Mouse (Mus musculus): ENCODE measurements around the gene Tmem200b. TPM values are rescaled to one million over a fixed set of nuclear protein-coding genes. Genes with fewer than 3 reads are reported as not detected.

Tmem200b gene
- polyA plus RNA-seq, 1 experiment from 2014 or later = 3.3 TPM

- Histone ChIP-seq H3K4me2 (peak overlapping the region; percentile 69), H3K36me3 (ENCODE audit: control insufficient read depth, insufficient read depth, low read length) (no peaks in the 10 kb centered on the region), H3K4me3 (ENCODE audit: low read depth, low read length) (peak overlapping the region; percentile 31), H3K27me3 (ENCODE audit: control insufficient read depth, insufficient read depth, low read length) (peaks cover 25% of the 10 kb centered on the region), H3K9ac (ENCODE audit: low read depth, low read length) (peak overlapping the region; percentile 56), H3K27ac (ENCODE audit: low read depth, low read length) (peak overlapping the region; percentile 12; the same call in 1 of the 2 replicates), H3K9me3 (replicated peaks; ENCODE audit: control insufficient read depth, low read length) (no peaks in the 10 kb centered on the region), H3K4me1 (ENCODE audit: control insufficient read depth, insufficient read depth, low read length) (peaks cover 52% of the 10 kb centered on the region)
- 3% methylated on average over 31 of the region's 31 CpGs for WGBS (ENCODE audit: insufficient replicate concordance)
- ATAC-seq (replicated peaks; ENCODE audit: insufficient number of reproducible peaks, low FRiP score, low TSS enrichment) = no peak
Observed at GRCm38 (mm10) chr4:131914891-131915469, 6.6 kb upstream of the Tmem200b start.

GRCm38 (mm10) chr4:131915821-131916328 is 5.7 kb upstream of the Tmem200b start:
- H3K27ac ChIP-seq (ENCODE audit: low read depth, low read length) = no peak overlapping the region
- peaks cover 28% of the 10 kb centered on the region for H3K27me3 ChIP-seq (ENCODE audit: control insufficient read depth, insufficient read depth, low read length)
- H3K9ac ChIP-seq (ENCODE audit: low read depth, low read length) = no peak overlapping the region
- H3K4me3 ChIP-seq (ENCODE audit: low read depth, low read length) = no peak overlapping the region
- no peak for ATAC-seq (replicated peaks; ENCODE audit: insufficient number of reproducible peaks, low FRiP score, low TSS enrichment)
- H3K4me2 ChIP-seq = peak overlapping the region; percentile 69
- 20% methylated on average over 13 of the region's 13 CpGs for WGBS (ENCODE audit: insufficient replicate concordance)
- H3K9me3 ChIP-seq (replicated peaks; ENCODE audit: control insufficient read depth, low read length) = no peaks in the 10 kb centered on the region
- peaks cover 49% of the 10 kb centered on the region for H3K4me1 ChIP-seq (ENCODE audit: control insufficient read depth, insufficient read depth, low read length)
- no peaks in the 10 kb centered on the region for H3K36me3 ChIP-seq (ENCODE audit: control insufficient read depth, insufficient read depth, low read length)

- Histone ChIP-seq H3K36me3 (ENCODE audit: control insufficient read depth, insufficient read depth, low read length) (no peaks in the 10 kb centered on the region), H3K4me2 (peak overlapping the region; percentile 38; the same call in 1 of the 2 replicates), H3K27me3 (ENCODE audit: control insufficient read depth, insufficient read depth, low read length) (peaks cover 29% of the 10 kb centered on the region), H3K4me1 (ENCODE audit: control insufficient read depth, insufficient read depth, low read length) (peaks cover 48% of the 10 kb centered on the region), H3K9me3 (replicated peaks; ENCODE audit: control insufficient read depth, low read length) (no peaks in the 10 kb centered on the region), H3K27ac (ENCODE audit: low read depth, low read length) (no peak overlapping the region), H3K9ac (ENCODE audit: low read depth, low read length) (no peak overlapping the region), H3K4me3 (ENCODE audit: low read depth, low read length) (no peak overlapping the region)
- WGBS (ENCODE audit: insufficient replicate concordance) = 5% methylated on average over 15 of the region's 15 CpGs
- ATAC-seq (replicated peaks; ENCODE audit: insufficient number of reproducible peaks, low FRiP score, low TSS enrichment) = no peak
Observed at GRCm38 (mm10) chr4:131916425-131916824, 5.1 kb upstream of the Tmem200b start.

- Histone ChIP-seq H3K4me2 (no peak overlapping the region), H3K27ac (ENCODE audit: low read depth, low read length) (peak overlapping the region; percentile 2; the same call in 1 of the 2 replicates), H3K4me1 (ENCODE audit: control insufficient read depth, insufficient read depth, low read length) (peaks cover 51% of the 10 kb centered on the region), H3K4me3 (ENCODE audit: low read depth, low read length) (no peak overlapping the region), H3K27me3 (ENCODE audit: control insufficient read depth, insufficient read depth, low read length) (peaks cover 34% of the 10 kb centered on the region), H3K36me3 (ENCODE audit: control insufficient read depth, insufficient read depth, low read length) (no peaks in the 10 kb centered on the region), H3K9ac (ENCODE audit: low read depth, low read length) (no peak overlapping the region), H3K9me3 (replicated peaks; ENCODE audit: control insufficient read depth, low read length) (no peaks in the 10 kb centered on the region)
- 75% methylated on average over 10 of the region's 10 CpGs for WGBS (ENCODE audit: insufficient replicate concordance)
- ATAC-seq (replicated peaks; ENCODE audit: insufficient number of reproducible peaks, low FRiP score, low TSS enrichment) = no peak
Observed at GRCm38 (mm10) chr4:131917010-131917555, 4.5 kb upstream of the Tmem200b start.

- Histone ChIP-seq H3K9me3 (replicated peaks; ENCODE audit: control insufficient read depth, low read length) (no peaks in the 10 kb centered on the region), H3K4me3 (ENCODE audit: low read depth, low read length) (no peak overlapping the region), H3K27me3 (ENCODE audit: control insufficient read depth, insufficient read depth, low read length) (peaks cover 37% of the 10 kb centered on the region), H3K9ac (ENCODE audit: low read depth, low read length) (no peak overlapping the region; the same call in 1 of the 2 replicates), H3K4me2 (peak overlapping the region; percentile 86), H3K36me3 (ENCODE audit: control insufficient read depth, insufficient read depth, low read length) (no peaks in the 10 kb centered on the region), H3K4me1 (ENCODE audit: control insufficient read depth, insufficient read depth, low read length) (peaks cover 59% of the 10 kb centered on the region), H3K27ac (ENCODE audit: low read depth, low read length) (peak overlapping the region; percentile 79)
- 56% methylated on average over 7 of the region's 7 CpGs for WGBS (ENCODE audit: insufficient replicate concordance)
- ATAC-seq (replicated peaks; ENCODE audit: insufficient number of reproducible peaks, low FRiP score, low TSS enrichment) = no peak
Observed at GRCm38 (mm10) chr4:131918026-131918533, 3.5 kb upstream of the Tmem200b start.

GRCm38 (mm10) chr4:131918711-131919500 is 2.7 kb upstream of the Tmem200b start:
- peak overlapping the region; percentile 86 for H3K4me2 ChIP-seq
- peaks cover 30% of the 10 kb centered on the region for H3K27me3 ChIP-seq (ENCODE audit: control insufficient read depth, insufficient read depth, low read length)
- peaks cover 61% of the 10 kb centered on the region for H3K4me1 ChIP-seq (ENCODE audit: control insufficient read depth, insufficient read depth, low read length)
- 4% methylated on average over 15 of the region's 15 CpGs for WGBS (ENCODE audit: insufficient replicate concordance)
- H3K36me3 ChIP-seq (ENCODE audit: control insufficient read depth, insufficient read depth, low read length) = no peaks in the 10 kb centered on the region
- peak overlapping the region; percentile 89 for H3K27ac ChIP-seq (ENCODE audit: low read depth, low read length)
- no peaks in the 10 kb centered on the region for H3K9me3 ChIP-seq (replicated peaks; ENCODE audit: control insufficient read depth, low read length)
- peak; percentile 65 for ATAC-seq (replicated peaks; ENCODE audit: insufficient number of reproducible peaks, low FRiP score, low TSS enrichment)
- peak overlapping the region; percentile 16; the same call in 1 of the 2 replicates for H3K4me3 ChIP-seq (ENCODE audit: low read depth, low read length)
- H3K9ac ChIP-seq (ENCODE audit: low read depth, low read length) = peak overlapping the region; percentile 28

GRCm38 (mm10) chr4:131919506-131920140 is 1.9 kb upstream of the Tmem200b start:
- peak overlapping the region; percentile 89 for H3K27ac ChIP-seq (ENCODE audit: low read depth, low read length)
- H3K4me1 ChIP-seq (ENCODE audit: control insufficient read depth, insufficient read depth, low read length) = peaks cover 61% of the 10 kb centered on the region
- no peaks in the 10 kb centered on the region for H3K9me3 ChIP-seq (replicated peaks; ENCODE audit: control insufficient read depth, low read length)
- peak overlapping the region; percentile 86 for H3K4me2 ChIP-seq
- H3K27me3 ChIP-seq (ENCODE audit: control insufficient read depth, insufficient read depth, low read length) = peaks cover 28% of the 10 kb centered on the region
- no peak for ATAC-seq (replicated peaks; ENCODE audit: insufficient number of reproducible peaks, low FRiP score, low TSS enrichment)
- H3K36me3 ChIP-seq (ENCODE audit: control insufficient read depth, insufficient read depth, low read length) = no peaks in the 10 kb centered on the region
- WGBS (ENCODE audit: insufficient replicate concordance) = 10% methylated on average over 15 of the region's 15 CpGs
- H3K9ac ChIP-seq (ENCODE audit: low read depth, low read length) = peak overlapping the region; percentile 91
- H3K4me3 ChIP-seq (ENCODE audit: low read depth, low read length) = peak overlapping the region; percentile 71

GRCm38 (mm10) chr4:131920141-131920594 is 1.4 kb upstream of the Tmem200b start:
- no peaks in the 10 kb centered on the region for H3K9me3 ChIP-seq (replicated peaks; ENCODE audit: control insufficient read depth, low read length)
- peak overlapping the region; percentile 71 for H3K4me3 ChIP-seq (ENCODE audit: low read depth, low read length)
- H3K9ac ChIP-seq (ENCODE audit: low read depth, low read length) = peak overlapping the region; percentile 91
- H3K4me1 ChIP-seq (ENCODE audit: control insufficient read depth, insufficient read depth, low read length) = peaks cover 66% of the 10 kb centered on the region
- 2% methylated on average over 36 of the region's 51 CpGs for WGBS (ENCODE audit: insufficient replicate concordance)
- H3K27ac ChIP-seq (ENCODE audit: low read depth, low read length) = peak overlapping the region; percentile 89
- ATAC-seq (replicated peaks; ENCODE audit: insufficient number of reproducible peaks, low FRiP score, low TSS enrichment) = no peak
- peaks cover 24% of the 10 kb centered on the region for H3K27me3 ChIP-seq (ENCODE audit: control insufficient read depth, insufficient read depth, low read length)
- peaks cover 2% of the 10 kb centered on the region; the same call in 1 of the 2 replicates for H3K36me3 ChIP-seq (ENCODE audit: control insufficient read depth, insufficient read depth, low read length)
- peak overlapping the region; percentile 86 for H3K4me2 ChIP-seq
